Mouse (Mus musculus) lung, adult 2 months (tissue): Measurements from ENCODE around the gene Rln3. TPM values are rescaled to one million over a fixed set of nuclear protein-coding genes. Genes with fewer than 3 reads are reported as not detected.
A peak's percentile ranks its signal among the peaks of the same experiment; 100 is the strongest.

ENCODE experiments used
- DNase-seq: peaks from one replicate; pipeline ENCODE4 v3.0.0; 2022
- H3K4me1 ChIP-seq: fragments of 200-500 bp; 2 replicates; pipeline ENCODE4 v1.6.1; 2011; ENCODE audit warnings: low read length; ENCODE audit not compliant: control insufficient read depth, insufficient read depth
- H3K4me3 ChIP-seq: fragments of 200-500 bp; replicated peaks from 2 replicates; pipeline ENCODE3; 2011; ENCODE audit warnings: low read depth, mild to moderate bottlenecking, control low read depth, low read length; ENCODE audit errors: extremely low read depth
- CTCF ChIP-seq: fragments of 200-500 bp; IDR thresholded peaks from 2 replicates; pipeline ENCODE4 v1.5.1; 2011; ENCODE audit warnings: mild to moderate bottlenecking, low read length, control low read depth; ENCODE audit not compliant: insufficient read depth
- POLR2A ChIP-seq: fragments of 200-500 bp; IDR thresholded peaks from 2 replicates; pipeline ENCODE4 v1.6.1; 2011; ENCODE audit warnings: low read depth, mild to moderate bottlenecking, control low read depth, low read length, borderline replicate concordance; ENCODE audit errors: extremely low read depth
- WGBS: fragments of 180-500 bp; shearing (Covaris S2); methylation state at CpG from one replicate; pipeline ENCODE4 v1.1.7; 2018; 5-methylcytosine and 5-hydroxymethylcytosine counted together
- polyA plus RNA-seq: library from polyadenylated mRNA; depleted of rRNA; stranded (reverse); fragments of >200 nt; gene quantifications from 2 replicates; pipeline ENCODE4 v1.2.3, GENCODE M21; 2012

Gene Rln3
- polyA plus RNA-seq, 1 experiment: 0.22 TPM

DNA sequence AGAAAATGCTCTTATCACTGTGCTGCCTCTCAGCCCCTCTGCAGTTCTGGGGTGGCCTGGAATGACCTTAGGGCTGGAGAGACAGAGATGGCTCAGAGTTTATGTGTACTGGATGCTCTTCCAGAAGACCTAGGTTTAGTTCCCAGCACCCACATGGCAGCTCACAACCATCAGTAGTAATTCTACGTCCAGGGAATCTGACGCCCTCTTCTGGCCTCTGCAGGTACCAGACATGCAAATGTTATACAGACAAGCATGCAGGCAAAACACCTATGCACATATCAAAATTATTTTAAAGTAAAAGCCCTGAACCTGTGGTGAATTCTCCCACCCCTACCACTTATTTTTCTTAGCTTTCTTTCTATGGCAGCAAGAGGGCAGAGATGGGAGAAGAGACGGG, 1.7 kb upstream of the Rln3 start:
- no peak overlapping the region for H3K4me3 ChIP-seq
- WGBS: 81% methylated on average over 3 of the region's 3 CpGs

GRCm38 (mm10) chr8:84044103-84044502, 697 bp downstream of the Rln3 start:
- H3K4me1 ChIP-seq: peaks cover 3% of the 10 kb centered on the region; the same call in 1 of the 2 replicates
- no peak for DNase-seq
- no peak overlapping the region for H3K4me3 ChIP-seq
- WGBS: 22% methylated on average over 7 of the region's 7 CpGs
- TF ChIP-seq POLR2A (no peak), CTCF (no peak)

More for the DNA sequence above, 1.7 kb upstream of the Rln3 start:
- no peak for TF ChIP-seq CTCF
- no peak for TF ChIP-seq POLR2A
- no peak for DNase-seq
- peaks cover 3% of the 10 kb centered on the region; the same call in 1 of the 2 replicates for H3K4me1 ChIP-seq

- no peak for DNase-seq
Measured at GRCm38 (mm10) chr8:84042948-84043342, 1.9 kb downstream of the Rln3 start.

GRCm38 (mm10) chr8:84042066-84042947, 2.5 kb downstream of the Rln3 start, which contains the start of gene Il27ra:
Gene Il27ra (minus strand): TSS chr8:84042589.
- TF ChIP-seq CTCF: peak; percentile 78
- no peak for TF ChIP-seq POLR2A
- Histone ChIP-seq H3K4me3 (peak within 1 kb of the TSS; percentile 52), H3K4me1 (peaks cover 3% of the 10 kb centered on the region; the same call in 1 of the 2 replicates)
- peak; percentile 60 for DNase-seq
- WGBS: 3% methylated on average over 40 of the region's 40 CpGs

More at GRCm38 (mm10) chr8:84042948-84043342, 1.9 kb downstream of the Rln3 start:
- WGBS: 41% methylated on average over 12 of the region's 12 CpGs
- Histone ChIP-seq H3K4me3 (no peak overlapping the region), H3K4me1 (peaks cover 3% of the 10 kb centered on the region; the same call in 1 of the 2 replicates)
- TF ChIP-seq CTCF (no peak), POLR2A (no peak)

- DNase-seq: peak; percentile 65
- TF ChIP-seq CTCF (peak; percentile 72), POLR2A (no peak)
- WGBS: 4% methylated on average over 5 of the region's 5 CpGs
- peaks cover 3% of the 10 kb centered on the region; the same call in 1 of the 2 replicates for H3K4me1 ChIP-seq
- H3K4me3 ChIP-seq: no peak overlapping the region
Measured at GRCm38 (mm10) chr8:84039050-84039449, 5.8 kb downstream of the Rln3 start.

DNA sequence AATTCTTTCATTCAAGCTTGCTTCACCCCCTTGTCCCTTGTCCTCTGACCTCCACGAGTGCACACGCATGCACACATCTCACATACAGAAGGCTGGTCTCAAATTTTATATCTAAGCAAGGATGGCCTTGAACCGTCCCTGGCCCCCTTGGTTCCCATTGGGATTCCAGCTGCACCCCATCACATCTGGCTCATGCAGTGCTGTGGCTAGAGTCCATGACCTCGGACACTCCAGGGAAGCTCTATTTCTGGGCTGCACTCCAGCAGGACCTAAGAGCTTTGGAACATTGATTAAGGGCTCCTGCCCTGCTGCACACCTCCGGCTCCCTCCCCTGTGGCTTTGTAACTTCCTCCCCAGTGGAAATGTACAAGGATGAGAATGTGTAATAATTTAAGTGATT, 6.8 kb downstream of the Rln3 start:
- H3K4me1 ChIP-seq: peaks cover 3% of the 10 kb centered on the region; the same call in 1 of the 2 replicates
- WGBS: 63% methylated on average over 5 of the region's 5 CpGs
- TF ChIP-seq CTCF (no peak), POLR2A (no peak)
- no peak overlapping the region for H3K4me3 ChIP-seq
- DNase-seq: no peak

DNA sequence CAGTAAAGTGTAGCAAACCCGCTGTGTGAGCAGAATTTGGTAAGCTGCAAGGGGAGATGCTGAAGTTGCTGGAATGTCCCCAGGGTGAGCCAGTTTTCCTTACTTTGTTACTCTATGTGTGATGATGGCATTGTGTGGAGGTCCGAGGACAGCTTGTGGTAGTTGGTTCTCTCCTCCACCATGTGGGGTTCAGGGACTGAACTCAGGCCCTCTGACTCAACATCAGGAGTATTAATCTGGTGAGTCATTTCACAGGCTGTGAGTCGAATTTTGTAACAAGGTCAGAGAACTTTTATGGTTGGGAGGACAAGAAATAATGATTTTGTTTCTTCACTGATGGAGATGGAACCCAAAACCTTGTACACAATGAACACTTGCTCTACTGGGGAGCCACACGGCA, 12.0 kb downstream of the Rln3 start:
- 75% methylated on average over 4 of the region's 4 CpGs for WGBS
- Histone ChIP-seq H3K4me3 (no peak overlapping the region), H3K4me1 (no peaks in the 10 kb centered on the region)
- no peak for TF ChIP-seq CTCF
- no peak for TF ChIP-seq POLR2A
- no peak for DNase-seq

GRCm38 (mm10) chr8:84029272-84029671, 15.5 kb downstream of the Rln3 start:
- DNase-seq: no peak
- no peaks in the 10 kb centered on the region for H3K4me1 ChIP-seq
- H3K4me3 ChIP-seq: no peak overlapping the region
- 81% methylated on average over 5 of the region's 5 CpGs for WGBS
- no peak for TF ChIP-seq CTCF
- TF ChIP-seq POLR2A: no peak

DNA sequence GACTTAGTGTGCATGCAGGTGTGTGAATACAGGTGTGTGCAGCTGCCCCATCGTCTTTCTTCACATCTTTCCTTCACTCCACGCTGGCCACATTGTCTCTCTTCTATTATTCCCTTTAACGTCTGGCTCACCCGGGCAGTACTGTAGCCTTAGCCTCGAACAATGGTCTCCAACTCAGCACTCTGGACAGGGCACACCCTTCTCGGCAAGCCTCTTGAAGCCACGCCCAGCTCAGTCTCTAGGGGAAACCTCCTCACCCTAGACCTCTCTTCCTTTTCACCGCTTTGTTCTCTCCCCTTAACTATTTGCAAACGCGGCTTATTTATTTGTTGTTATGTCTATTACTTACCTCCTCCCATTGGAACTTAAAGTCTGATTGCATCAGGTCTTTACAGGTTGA, 17.4 kb downstream of the Rln3 start:
- no peak for DNase-seq
- Histone ChIP-seq H3K4me1 (no peaks in the 10 kb centered on the region; the same call in 1 of the 2 replicates), H3K4me3 (no peak overlapping the region)
- WGBS: 13% methylated on average over 10 of the region's 10 CpGs
- TF ChIP-seq POLR2A: no peak
- no peak for TF ChIP-seq CTCF

GRCm38 (mm10) chr8:84025863-84026262, 18.9 kb downstream of the Rln3 start:
- H3K4me3 ChIP-seq: no peak overlapping the region
- TF ChIP-seq POLR2A (no peak), CTCF (no peak)
- DNase-seq: no peak
- no peaks in the 10 kb centered on the region; the same call in none of the 2 replicates for H3K4me1 ChIP-seq
- 3% methylated on average over 41 of the region's 41 CpGs for WGBS
